Mouse (Mus musculus) megakaryocyte, embryonic 14.5 days (primary cell): ENCODE measurements at regions not wholly inside any gene's neighbourhood (a gene's known extent, or its start where the extent isn't known, plus 50 kb on each side); places are given as distances from the start of the nearest gene placed in this dataset.

Experiments
- FLI1 ChIP-seq: IDR thresholded peaks from 2 replicates; pipeline ENCODE4 v1.6.1; 2012; ENCODE audit warnings: low read length, inconsistent platforms, mixed read lengths
- GATA1 ChIP-seq: IDR thresholded peaks from 3 replicates; pipeline ENCODE4 v1.6.1; 2012; ENCODE audit warnings: mixed read lengths, low read length, inconsistent platforms, borderline replicate concordance

- TF ChIP-seq GATA1 (no peak), FLI1 (no peak)
These were observed 505.0 kb downstream of the 1700129C05Rik start for GRCm38 (mm10) chr14:58637405-58638336.
